Mouse (Mus musculus) embryonic facial prominence, embryonic 14.5 days (tissue): ENCODE data around the gene Cfd. TPM values are rescaled to one million over a fixed set of nuclear protein-coding genes. Genes with fewer than 3 reads are reported as not detected.

ENCODE experiments used
- ATAC-seq: fragments of 200-750 bp; cut with Nextera tagmentation; 2 replicates; pipeline ENCODE4 v1.8.0; 2017; ENCODE audit warnings: low read depth, moderate number of reproducible peaks, moderate TSS enrichment
- DNase-seq: peaks from one replicate; pipeline ENCODE4 v3.0.0-alpha.2; 2015; ENCODE audit warnings: low spot score
- H3K27ac ChIP-seq: fragments of 300-500 bp; sonication (generic); replicated peaks from 2 replicates; pipeline ENCODE4 v1.5.1; 2014; ENCODE audit warnings: low read depth, mild to moderate bottlenecking, low read length, moderate library complexity
- H3K27me3 ChIP-seq: fragments of 300-500 bp; sonication (generic); replicated peaks from 2 replicates; pipeline ENCODE4 v1.6.1; 2014; ENCODE audit warnings: low read length; ENCODE audit not compliant: control insufficient read depth, insufficient read depth
- H3K36me3 ChIP-seq: fragments of 300-500 bp; sonication (generic); 2 replicates; pipeline ENCODE4 v1.6.1; 2014; ENCODE audit warnings: low read length, mixed read lengths; ENCODE audit not compliant: control insufficient read depth, insufficient read depth
- H3K4me1 ChIP-seq: fragments of 300-500 bp; sonication (generic); 2 replicates; pipeline ENCODE4 v1.6.1; 2014; ENCODE audit warnings: antibody characterized with exemption, low read length; ENCODE audit not compliant: control insufficient read depth, insufficient read depth
- H3K4me2 ChIP-seq: fragments of 300-500 bp; sonication (generic); 2 replicates; pipeline ENCODE4 v1.6.1; 2014; ENCODE audit warnings: low read depth, mild to moderate bottlenecking, low read length, moderate library complexity, mixed read lengths
- H3K4me3 ChIP-seq: fragments of 300-500 bp; sonication (generic); 2 replicates; pipeline ENCODE4 v1.5.1; 2014; ENCODE audit warnings: low read depth, mild to moderate bottlenecking, low read length
- H3K9ac ChIP-seq: fragments of 300-500 bp; sonication (generic); 2 replicates; pipeline ENCODE4 v1.6.1; 2014; ENCODE audit warnings: low read depth, mild to moderate bottlenecking, low read length, moderate library complexity, mixed read lengths
- H3K9me3 ChIP-seq: fragments of 300-500 bp; sonication (generic); 2 replicates; pipeline ENCODE4 v1.6.1; 2016; ENCODE audit warnings: low read length; ENCODE audit not compliant: control insufficient read depth
- WGBS: fragments of 180-500 bp; shearing (Covaris S2); extraction: QIAGEN DNeasy Blood & Tissue Kit; methylation state at CpG from one replicate; pipeline ENCODE4 v1.1.7; 2014; 5-methylcytosine and 5-hydroxymethylcytosine counted together
- polyA plus RNA-seq: library from polyadenylated mRNA; unstranded; fragments of >200 nt; fragmentation: Nextera tagmentation; extraction: Ambion mirVana; gene quantifications from 2 replicates; pipeline ENCODE4 v1.2.1, GENCODE M21; 2014

The Cfd gene
- polyA plus RNA-seq: 0.22 TPM in 1 of 2 replicates, not detected in the other

- Histone ChIP-seq H3K9me3 (no peaks in the 10 kb centered on the region), H3K27me3 (no peaks in the 10 kb centered on the region), H3K9ac (no peak within 1 kb of the TSS), H3K36me3 (peaks cover 8% of the 10 kb centered on the region), H3K27ac (no peak within 1 kb of the TSS), H3K4me2 (no peak within 1 kb of the TSS), H3K4me3 (no peak within 1 kb of the TSS), H3K4me1 (no peaks in the 10 kb centered on the region)
- DNase-seq (no peak), ATAC-seq (no peak)
- 31% methylated on average over 5 of the region's 5 CpGs for WGBS
Measured at GRCm38 (mm10) chr10:79890670-79891069, at the start of gene Cfd. TSS of gene Cfd (plus strand) at chr10:79890853.

GRCm38 (mm10) chr10:79842322-79842721 lies 48.3 kb upstream of the Cfd start:
- WGBS: 67% methylated on average over 3 of the region's 3 CpGs
- Histone ChIP-seq H3K4me1 (peaks cover 21% of the 10 kb centered on the region), H3K27ac (peak overlapping the region; percentile 13; the same call in 1 of the 2 replicates), H3K9ac (no peak overlapping the region), H3K27me3 (no peaks in the 10 kb centered on the region), H3K4me3 (no peak overlapping the region), H3K4me2 (no peak overlapping the region), H3K9me3 (no peaks in the 10 kb centered on the region), H3K36me3 (no peaks in the 10 kb centered on the region)
- no peak for DNase-seq
- ATAC-seq: no peak

GRCm38 (mm10) chr10:79843476-79843875 lies 47.2 kb upstream of the Cfd start:
- no peaks in the 10 kb centered on the region for H3K27me3 ChIP-seq
- H3K4me1 ChIP-seq: peaks cover 21% of the 10 kb centered on the region
- WGBS: 40% methylated on average over 6 of the region's 6 CpGs
- no peak overlapping the region for H3K27ac ChIP-seq
- peak; percentile 74 for DNase-seq
- no peaks in the 10 kb centered on the region for H3K9me3 ChIP-seq
- no peaks in the 10 kb centered on the region for H3K36me3 ChIP-seq
- no peak overlapping the region for H3K9ac ChIP-seq
- no peak overlapping the region for H3K4me2 ChIP-seq
- no peak for ATAC-seq
- no peak overlapping the region for H3K4me3 ChIP-seq

- DNase-seq: no peak
- Histone ChIP-seq H3K36me3 (no peaks in the 10 kb centered on the region), H3K9me3 (no peaks in the 10 kb centered on the region), H3K4me1 (peaks cover 19% of the 10 kb centered on the region), H3K27ac (no peak overlapping the region), H3K9ac (no peak overlapping the region), H3K4me2 (no peak overlapping the region), H3K4me3 (no peak overlapping the region), H3K27me3 (no peaks in the 10 kb centered on the region)
- 53% methylated on average over 5 of the region's 5 CpGs for WGBS
- ATAC-seq: no peak
Measured at GRCm38 (mm10) chr10:79846553-79846952, 44.1 kb upstream of the Cfd start.

- Histone ChIP-seq H3K4me2 (no peak overlapping the region), H3K9me3 (no peaks in the 10 kb centered on the region), H3K36me3 (no peaks in the 10 kb centered on the region), H3K4me1 (peaks cover 21% of the 10 kb centered on the region), H3K4me3 (no peak overlapping the region), H3K9ac (no peak overlapping the region), H3K27me3 (no peaks in the 10 kb centered on the region), H3K27ac (no peak overlapping the region)
- WGBS: 80% methylated on average over 8 of the region's 8 CpGs
- ATAC-seq (no peak), DNase-seq (no peak)
Measured at GRCm38 (mm10) chr10:79849941-79850628, 40.6 kb upstream of the Cfd start.

- no peaks in the 10 kb centered on the region for H3K9me3 ChIP-seq
- DNase-seq: no peak
- no peak for ATAC-seq
- no peaks in the 10 kb centered on the region for H3K27me3 ChIP-seq
- peaks cover 27% of the 10 kb centered on the region for H3K4me1 ChIP-seq
- WGBS: 47% methylated on average over 3 of the region's 3 CpGs
- peak overlapping the region; percentile 100 for H3K27ac ChIP-seq
- H3K9ac ChIP-seq: 0 out of 2 replicates have a peak overlapping the region, but pooled peaks have one; percentile 49
- peak overlapping the region; percentile 1 for H3K4me3 ChIP-seq
- peaks cover 7% of the 10 kb centered on the region; the same call in 1 of the 2 replicates for H3K36me3 ChIP-seq
- H3K4me2 ChIP-seq: peak overlapping the region; percentile 99
Measured at GRCm38 (mm10) chr10:79851653-79852052, 39.0 kb upstream of the Cfd start.

- Histone ChIP-seq H3K27me3 (no peaks in the 10 kb centered on the region), H3K4me2 (peak overlapping the region; percentile 99), H3K9ac (peak overlapping the region; percentile 78), H3K4me3 (peak overlapping the region; percentile 96), H3K36me3 (peaks cover 13% of the 10 kb centered on the region), H3K27ac (peak overlapping the region; percentile 100), H3K9me3 (no peaks in the 10 kb centered on the region), H3K4me1 (peaks cover 32% of the 10 kb centered on the region)
- 23% methylated on average over 9 of the region's 9 CpGs for WGBS
- ATAC-seq (no peak), DNase-seq (peak; percentile 85)
Measured at GRCm38 (mm10) chr10:79852107-79852789, 38.4 kb upstream of the Cfd start.

- no peak for ATAC-seq
- Histone ChIP-seq H3K9ac (peak overlapping the region; percentile 78), H3K4me1 (peaks cover 38% of the 10 kb centered on the region)
Measured at GRCm38 (mm10) chr10:79852827-79853226, 37.8 kb upstream of the Cfd start.

More at GRCm38 (mm10) chr10:79852827-79853226, 37.8 kb upstream of the Cfd start:
- Histone ChIP-seq H3K9me3 (no peaks in the 10 kb centered on the region), H3K27me3 (no peaks in the 10 kb centered on the region), H3K36me3 (peaks cover 18% of the 10 kb centered on the region), H3K4me3 (peak overlapping the region; percentile 96), H3K27ac (peak overlapping the region; percentile 100), H3K4me2 (peak overlapping the region; percentile 99)
- 12% methylated on average over 8 of the region's 8 CpGs for WGBS
- no peak for DNase-seq
